Mouse (Mus musculus) layer of hippocampus, adult 2 months (tissue): Measurements from ENCODE around the gene Gm11273. TPM values are rescaled to one million over a fixed set of nuclear protein-coding genes. Genes with fewer than 3 reads are reported as not detected.
A peak's percentile ranks its signal among the peaks of the same experiment; 100 is the strongest.
"Not testable (repeated sequence)": the region's sequence is repeated elsewhere in the genome, so short reads cannot be mapped to it uniquely, and the experiment has no call there.

ENCODE experiments used
- DNase-seq, 2 experiments: peaks; one replicate each; pipeline ENCODE4 v3.0.0; 2022; ENCODE audit warnings: low spot score in 2 of 2
- H3K27ac ChIP-seq: fragments of 200-600 bp; 2 replicates; pipeline ENCODE4 v1.8.1; 2022
- H3K4me3 ChIP-seq: fragments of 200-600 bp; 2 replicates; pipeline ENCODE4 v1.8.1; 2022; ENCODE audit warnings: mild to moderate bottlenecking
- CTCF ChIP-seq: fragments of 200-600 bp; conservative IDR thresholded peaks from 2 replicates; pipeline ENCODE4 v1.8.1; 2022; ENCODE audit warnings: antibody characterized with exemption, mild to moderate bottlenecking, moderate library complexity
- long read RNA-seq, 2 experiments: library from polyadenylated mRNA; stranded (forward); transcript quantifications; one replicate each; pipeline ENCODE4 v2.0.0; 2021; ENCODE audit warnings: borderline mapping rate in 2 of 2
- total RNA-seq, 2 experiments: library from RNA; stranded (reverse); gene quantifications; 2 replicates each; pipeline ENCODE4 v1.2.3; 2021

Gm11273 gene
- total RNA-seq: 10 to 100 TPM; 59.2 to 60.9 TPM
- long read RNA-seq, experiment 1, transcript Gm11273-201 (1 exons, 390 nt): major isoform, 89 of 89 reads
- long read RNA-seq, experiment 1, partial matches to known transcripts: 0 of 89 reads
- long read RNA-seq, experiment 1, other reads (novel, unspliced or antisense): 0 of 89 reads
- long read RNA-seq, experiment 2, transcript Gm11273-201 (1 exons, 390 nt): major isoform, 116 of 116 reads
- long read RNA-seq, experiment 2, partial matches to known transcripts: 0 of 116 reads
- long read RNA-seq, experiment 2, other reads (novel, unspliced or antisense): 0 of 116 reads

DNA sequence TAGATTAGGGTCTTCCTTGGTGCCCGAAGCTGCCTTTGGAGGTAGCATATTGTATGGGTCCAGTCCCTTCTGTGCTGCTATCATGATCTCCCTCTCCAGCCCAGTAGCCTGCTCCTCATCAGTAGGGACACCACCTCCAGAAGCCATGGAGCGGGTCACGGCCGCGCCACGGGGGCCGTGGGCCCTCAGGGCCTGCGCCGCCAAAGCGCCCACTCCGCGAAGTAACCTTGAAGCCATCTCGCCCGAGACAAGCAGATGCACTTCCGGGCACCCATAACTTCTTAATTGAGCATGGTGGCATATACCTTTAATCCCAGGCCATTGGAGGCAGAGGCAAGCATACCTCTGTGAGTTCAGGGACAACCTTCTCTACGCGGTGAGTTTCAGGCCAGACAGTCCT lies at the start of gene Gm11273:
Gene Gm11273 (minus strand): TSS at position 237 of the 400 bp plus-strand sequence.
- DNase-seq, H3K4me3 ChIP-seq, H3K27ac ChIP-seq: not testable (repeated sequence)

DNA sequence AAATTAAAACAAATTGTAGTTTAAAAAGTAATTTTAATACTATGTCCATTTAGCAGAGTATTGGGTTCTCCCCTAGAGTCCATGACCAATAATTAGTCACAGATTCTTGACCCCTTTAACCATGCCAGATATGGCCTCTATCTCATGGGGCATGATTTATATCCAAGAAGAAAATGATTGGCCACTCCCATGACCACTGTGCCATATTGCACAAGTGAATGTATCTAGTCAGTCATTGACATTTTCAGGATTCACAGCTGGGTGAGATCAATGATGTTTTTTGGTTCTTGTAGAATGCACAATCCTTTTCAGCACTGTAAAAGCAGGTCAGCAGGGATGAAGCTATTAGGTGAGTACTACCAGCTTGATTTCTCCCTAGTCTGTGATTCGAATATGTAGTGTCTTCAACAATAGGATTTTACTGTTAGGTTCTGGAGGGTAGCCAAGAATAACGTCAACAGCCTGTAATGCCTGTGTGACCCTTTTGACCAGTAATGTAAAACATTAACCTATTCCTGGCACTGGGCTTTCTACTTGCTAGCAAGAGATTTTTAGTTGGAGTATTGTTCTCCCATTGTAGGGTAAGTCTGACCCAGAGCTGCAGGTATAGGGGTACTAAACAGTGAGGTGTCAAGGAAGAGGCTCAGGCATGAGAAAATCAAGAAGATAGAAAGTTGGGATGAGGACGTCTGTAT lies 49.3 kb upstream of the Gm11273 start:
- H3K27ac ChIP-seq: no peak overlapping the region
- H3K4me3 ChIP-seq: no peak overlapping the region
- no peak for DNase-seq
- TF ChIP-seq CTCF: no peak

DNA sequence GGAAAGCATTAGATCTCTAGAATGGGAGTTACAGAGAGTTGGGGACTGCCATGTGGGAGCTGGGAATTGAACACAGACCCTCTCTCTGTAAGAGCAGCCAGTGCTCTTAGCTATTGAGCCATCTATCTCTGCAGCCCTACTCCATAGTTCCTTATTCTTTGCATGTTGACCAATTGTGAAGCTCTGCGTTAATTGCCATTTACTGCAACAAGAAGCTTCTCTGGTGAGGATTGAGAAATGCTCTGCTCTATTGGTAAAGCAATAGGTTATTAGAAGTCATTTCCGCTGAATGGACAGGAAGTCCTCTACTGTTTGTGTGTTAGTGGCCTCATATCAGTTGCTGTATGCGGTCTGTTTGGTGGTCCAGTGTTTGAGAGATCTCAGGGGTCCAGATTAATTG lies 48.3 kb upstream of the Gm11273 start:
- Histone ChIP-seq H3K4me3 (no peak overlapping the region), H3K27ac (no peak overlapping the region)
- DNase-seq: no peak
- no peak for TF ChIP-seq CTCF

DNA sequence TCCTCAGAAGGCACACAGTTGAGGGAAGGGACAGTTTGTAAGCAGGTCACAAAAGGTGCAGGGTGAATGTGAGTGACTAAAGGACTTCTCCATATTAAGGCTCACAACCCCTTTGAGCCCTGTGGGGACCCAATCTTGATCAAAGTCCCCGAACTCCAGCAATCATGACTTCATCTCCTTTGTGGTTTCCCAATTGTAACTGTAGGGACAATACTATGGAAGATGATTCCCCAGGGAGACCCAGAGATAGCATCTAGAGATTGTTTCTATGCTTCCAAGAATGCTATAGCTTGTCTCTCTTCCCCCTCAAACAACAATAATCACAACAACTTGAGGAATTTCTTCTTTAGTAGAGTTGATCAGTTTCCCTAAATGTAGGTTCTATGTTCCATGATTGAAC lies 41.5 kb upstream of the Gm11273 start, which contains the start of gene Olfr1366:
Gene Olfr1366 (minus strand): TSS at position 101 of the 400 bp plus-strand sequence.
- no peak for TF ChIP-seq CTCF
- no peak for DNase-seq
- no peak within 1 kb of the TSS for H3K4me3 ChIP-seq

DNA sequence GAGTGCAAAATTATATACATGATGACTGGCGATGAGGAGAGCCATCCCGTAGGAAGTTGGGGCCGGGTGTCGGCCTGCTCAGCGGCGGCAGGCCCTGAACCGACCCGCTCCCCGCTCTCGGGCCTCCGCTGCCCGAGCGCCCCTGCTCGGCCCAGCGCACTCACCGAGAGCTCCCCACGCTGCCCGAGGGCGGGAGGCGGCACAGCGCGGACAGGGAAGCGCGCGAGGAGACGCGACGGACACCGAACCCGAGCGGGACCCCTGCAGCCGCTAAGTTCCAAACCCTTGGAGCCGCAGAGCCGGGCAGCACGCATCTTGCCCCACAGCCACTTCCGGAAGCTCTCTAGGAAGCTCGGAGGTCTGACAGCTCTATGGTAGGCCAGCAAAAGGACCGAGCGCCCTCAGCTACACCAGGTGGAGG lies 29.6 kb upstream of the Gm11273 start, which contains the start of gene Zkscan8:
Gene Zkscan8 (minus strand): TSS at position 340 of the 421 bp plus-strand sequence.
- Histone ChIP-seq H3K4me3 (peak within 1 kb of the TSS; percentile 95), H3K27ac (peak within 1 kb of the TSS; percentile 94)
- no peak for TF ChIP-seq CTCF
- peak; percentile 81 to 82 for DNase-seq

More for the DNA sequence above, 41.5 kb upstream of the Gm11273 start, which contains the start of gene Olfr1366:
- no peak within 1 kb of the TSS for H3K27ac ChIP-seq

DNA sequence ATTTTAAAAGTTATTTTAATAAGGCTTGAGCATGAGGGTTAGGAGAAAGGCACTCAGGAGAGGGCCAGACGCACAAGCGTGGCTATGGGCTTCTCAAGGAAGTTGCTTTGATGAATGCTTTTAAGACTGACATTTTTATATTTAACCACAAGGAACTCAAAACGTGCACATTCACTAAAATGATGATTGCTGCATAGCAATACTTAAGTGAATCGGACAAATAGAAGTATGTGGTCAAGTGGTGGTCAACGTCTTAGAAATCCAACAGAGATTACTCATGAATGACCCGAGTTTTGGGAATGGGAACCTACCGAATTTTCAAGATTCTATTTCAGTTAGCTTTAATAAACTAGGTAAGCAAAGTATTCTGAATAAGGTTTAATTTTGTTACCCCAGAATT lies 28.9 kb upstream of the Gm11273 start:
- Histone ChIP-seq H3K4me3 (peak overlapping the region; percentile 95), H3K27ac (no peak overlapping the region)
- TF ChIP-seq CTCF: no peak
- no peak for DNase-seq

DNA sequence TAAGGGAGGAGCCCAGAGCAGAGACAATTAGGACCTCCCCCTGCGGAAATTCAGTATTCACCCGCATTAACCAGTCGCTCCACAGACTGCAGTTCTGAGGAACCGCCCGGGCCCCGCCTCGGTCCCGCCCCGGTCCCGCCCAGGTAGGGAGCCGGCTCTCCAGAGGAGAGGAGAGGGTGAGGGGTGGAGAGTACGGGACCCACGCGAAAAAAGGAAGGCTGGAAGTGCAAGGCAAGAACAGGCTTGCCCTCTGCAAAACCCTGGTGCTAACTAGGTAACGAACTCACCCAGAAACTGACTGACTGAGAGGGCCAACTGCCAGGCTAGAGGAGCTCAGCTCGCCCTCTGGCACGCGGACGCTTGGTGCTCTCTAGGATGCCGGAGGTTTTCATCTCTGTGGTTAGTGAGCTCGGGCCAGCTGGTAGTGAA lies 5.0 kb upstream of the Gm11273 start:
- peak; percentile 79 to 83 for DNase-seq
- H3K27ac ChIP-seq: peak overlapping the region; percentile 88
- peak overlapping the region; percentile 66 for H3K4me3 ChIP-seq
- no peak for TF ChIP-seq CTCF

DNA sequence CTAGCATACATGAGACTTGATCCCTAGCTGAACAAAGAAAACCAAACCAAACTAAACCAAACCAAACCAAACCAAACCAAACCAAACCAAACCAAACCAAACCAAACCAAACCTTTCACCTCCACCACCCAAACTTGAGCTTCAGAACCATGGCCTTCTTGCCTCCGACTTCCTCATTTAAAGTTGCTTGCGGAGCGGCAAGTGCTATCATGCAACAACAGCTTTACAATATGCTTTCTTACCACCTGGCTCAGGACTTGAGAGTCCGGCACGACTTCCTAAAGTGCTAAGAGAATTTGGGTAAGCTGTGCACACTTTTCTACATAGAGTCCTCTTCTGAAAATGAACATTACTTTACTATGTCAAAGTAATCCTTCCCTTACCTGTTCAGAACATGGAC lies 1.1 kb upstream of the Gm11273 start:
- Histone ChIP-seq H3K27ac (no peak overlapping the region), H3K4me3 (no peak overlapping the region)
- no peak for TF ChIP-seq CTCF
- DNase-seq: no peak

DNA sequence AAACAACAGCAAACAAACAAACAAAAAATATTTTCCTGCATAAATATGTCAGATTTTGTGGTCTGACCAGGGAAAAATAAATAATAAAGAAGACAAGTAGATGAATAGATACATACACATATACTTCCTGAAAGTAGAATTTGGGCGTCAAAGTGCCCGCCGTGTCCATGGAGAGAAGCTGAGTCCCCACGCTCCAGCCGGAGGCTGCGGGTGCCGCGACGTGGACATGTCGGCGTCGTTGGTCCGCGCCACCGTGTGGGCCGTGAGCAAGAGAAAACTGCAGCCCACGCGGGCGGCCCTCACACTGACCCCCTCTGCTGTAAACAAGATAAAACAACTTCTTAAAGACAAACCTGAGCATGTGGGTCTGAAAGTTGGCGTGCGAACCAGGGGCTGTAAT lies 6.1 kb downstream of the Gm11273 start, which contains the start of gene AK157302:
Gene AK157302 (plus strand): TSS at position 144 of the 400 bp plus-strand sequence.
- TF ChIP-seq CTCF: no peak
- Histone ChIP-seq H3K27ac (no peak within 1 kb of the TSS), H3K4me3 (no peak within 1 kb of the TSS)
- DNase-seq: no peak

DNA sequence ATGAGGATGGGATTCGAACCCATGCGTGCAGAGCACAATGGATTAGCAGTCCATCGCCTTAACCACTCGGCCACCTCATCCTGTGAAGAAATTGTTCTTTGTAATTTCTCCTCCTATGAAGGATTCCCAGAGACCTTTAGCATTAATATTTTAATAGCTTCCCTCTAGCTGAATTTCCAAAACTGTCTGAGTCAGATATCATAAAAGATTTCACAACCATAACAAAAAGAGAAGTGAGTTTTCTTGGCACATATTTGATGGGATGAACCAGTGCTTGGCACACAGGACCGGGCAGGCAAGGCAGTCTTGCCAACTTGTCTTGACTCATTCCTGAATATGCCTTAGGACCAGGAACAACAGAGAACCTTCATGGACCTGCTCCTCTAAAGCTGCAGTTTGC lies 8.4 kb downstream of the Gm11273 start:
- no peak for TF ChIP-seq CTCF
- Histone ChIP-seq H3K4me3 (no peak overlapping the region), H3K27ac (no peak overlapping the region)
- DNase-seq: no peak

DNA sequence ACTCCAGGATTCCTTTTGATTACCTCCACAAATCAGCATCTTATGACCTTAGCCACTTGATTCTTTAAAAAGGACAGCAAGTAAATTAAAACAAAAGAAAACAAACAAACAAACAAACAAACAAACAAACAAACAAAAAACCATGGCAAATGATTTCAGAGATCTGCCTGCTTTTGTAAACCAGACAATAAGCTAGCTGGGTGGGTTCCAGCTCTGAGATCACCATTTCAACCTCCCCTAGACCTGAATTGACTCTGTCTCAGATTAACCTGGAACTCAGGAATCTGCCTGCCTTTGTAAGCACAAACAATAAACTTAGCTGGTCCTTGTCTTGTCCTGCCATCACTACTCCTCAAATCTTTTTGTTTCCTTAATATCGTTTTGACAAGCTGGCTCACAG lies 14.3 kb downstream of the Gm11273 start:
- no peak for DNase-seq
- Histone ChIP-seq H3K4me3 (no peak overlapping the region), H3K27ac (no peak overlapping the region)
- no peak for TF ChIP-seq CTCF

DNA sequence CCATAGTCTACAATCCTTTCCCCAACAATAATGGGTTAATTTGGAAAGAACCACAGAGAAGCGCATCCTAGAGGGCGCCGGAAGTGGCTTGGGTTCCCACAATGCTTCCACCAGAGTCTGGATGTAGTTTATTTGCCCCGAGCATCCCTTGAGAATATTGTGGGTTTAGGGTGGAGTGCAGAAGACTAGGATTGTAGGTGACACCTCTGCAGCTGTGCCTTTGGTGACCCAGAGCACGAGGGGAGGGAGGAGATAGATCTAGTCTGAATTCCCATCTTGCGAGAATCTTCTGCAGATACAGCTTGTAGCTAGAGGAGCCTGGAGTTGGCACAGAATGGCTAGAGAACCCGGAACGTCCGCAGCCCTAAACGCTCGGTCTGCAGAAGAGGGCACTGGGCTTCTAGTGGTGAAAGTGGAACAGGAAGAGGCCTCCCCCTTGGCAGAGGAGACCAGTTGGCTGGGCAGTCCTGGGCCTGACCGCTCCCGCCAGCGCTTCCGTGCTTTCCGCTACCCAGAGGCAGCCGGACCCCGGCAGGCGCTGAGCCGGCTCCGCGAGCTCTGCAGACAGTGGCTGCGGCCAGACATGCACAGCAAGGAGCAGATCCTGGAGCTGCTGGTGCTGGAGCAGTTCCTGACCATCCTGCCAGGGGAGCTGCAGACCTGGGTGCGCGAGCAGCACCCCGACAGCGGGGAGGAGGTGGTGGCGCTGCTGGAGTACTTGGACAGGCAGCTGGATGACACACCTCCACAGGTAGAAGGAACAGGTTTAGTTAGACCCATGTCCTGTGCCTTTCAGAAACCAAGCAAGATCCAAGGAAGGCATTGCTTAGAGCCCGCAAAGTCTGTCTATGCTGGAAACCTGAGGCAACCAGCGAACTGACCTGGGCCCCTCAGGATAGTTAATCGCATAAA lies 22.2 kb downstream of the Gm11273 start, which contains the start of the genes Zkscan4 and Gm10065:
Gene Zkscan4 (plus strand): TSS at position 149 of the 912 bp plus-strand sequence.
Gene Gm10065 (minus strand): TSS at position 683 of the 912 bp plus-strand sequence.
- DNase-seq: peak; percentile 75 to 78
- Histone ChIP-seq H3K4me3 (peak within 1 kb of the TSS; percentile 81), H3K27ac (peak within 1 kb of the TSS; percentile 94)
- peak; percentile 45 for TF ChIP-seq CTCF

DNA sequence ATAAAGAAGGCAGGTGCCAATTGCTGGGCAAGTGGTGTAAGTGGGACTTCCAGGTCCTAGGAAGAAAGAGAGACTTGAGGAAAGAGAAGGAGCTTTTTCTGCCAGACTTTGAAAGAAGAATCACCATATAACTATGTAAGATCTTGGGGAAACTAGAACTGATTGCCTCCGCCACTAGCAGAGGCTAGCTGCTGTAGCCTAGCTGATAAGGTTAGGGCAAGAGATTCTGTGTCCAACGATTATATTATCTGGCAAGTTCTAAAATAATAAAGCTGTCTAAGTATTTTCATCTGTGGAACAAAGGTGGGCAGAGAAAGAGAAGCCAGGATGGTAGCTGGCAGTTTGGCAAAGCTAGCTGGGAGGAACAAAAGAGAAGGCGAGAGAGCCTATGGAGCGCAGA lies 28.8 kb downstream of the Gm11273 start:
- Histone ChIP-seq H3K27ac (no peak overlapping the region), H3K4me3 (no peak overlapping the region)
- no peak for TF ChIP-seq CTCF
- no peak for DNase-seq
